Mouse (Mus musculus) C2C12 (cell line): ENCODE data around the gene Vangl2. TPM values are rescaled to one million over a fixed set of nuclear protein-coding genes. Genes with fewer than 3 reads are reported as not detected.
A peak's percentile ranks its signal among the peaks of the same experiment; 100 is the strongest.

Experiments
- H3K27me3 ChIP-seq: one replicate; pipeline ENCODE4 v1.6.1; 2011; ENCODE audit not compliant: control insufficient read depth, insufficient read depth, insufficient read length
- H3K36me3 ChIP-seq: one replicate; pipeline ENCODE4 v1.6.1; 2011; ENCODE audit not compliant: control insufficient read depth, insufficient read depth
- H3K4me3 ChIP-seq: one replicate; pipeline ENCODE4 v1.5.1; 2011; ENCODE audit warnings: mild to moderate bottlenecking, control low read depth; ENCODE audit not compliant: poor library complexity, insufficient read depth, severe bottlenecking
- H3K79me2 ChIP-seq: one replicate; pipeline ENCODE4 v1.6.1; 2011; ENCODE audit not compliant: control insufficient read depth, insufficient read depth
- H3K79me3 ChIP-seq: one replicate; pipeline ENCODE4 v1.6.1; 2011; ENCODE audit warnings: low read depth, control low read depth
- H3ac ChIP-seq: one replicate; pipeline ENCODE3; 2011; ENCODE audit warnings: low read depth; ENCODE audit not compliant: control insufficient read depth, insufficient read length
- CEBPB ChIP-seq: IDR thresholded peaks from one replicate; pipeline ENCODE4 v1.6.1; 2011; ENCODE audit warnings: low read depth, mild to moderate bottlenecking, control low read depth, moderate library complexity
- CTCF ChIP-seq: IDR thresholded peaks from one replicate; pipeline ENCODE4 v1.5.1; 2011; ENCODE audit not compliant: control insufficient read depth, insufficient read depth, insufficient read length
- FOSL1 ChIP-seq: IDR thresholded peaks from one replicate; pipeline ENCODE4 v1.8.0; 2011; ENCODE audit warnings: mild to moderate bottlenecking, low read length; ENCODE audit not compliant: poor library complexity, insufficient read depth, severe bottlenecking
- MAX ChIP-seq: IDR thresholded peaks from one replicate; pipeline ENCODE4 v1.6.1; 2011; ENCODE audit warnings: mild to moderate bottlenecking, control low read depth
- MYOD1 ChIP-seq: IDR thresholded peaks from one replicate; pipeline ENCODE4 v1.6.1; 2011; ENCODE audit warnings: low read depth; ENCODE audit not compliant: control insufficient read depth, insufficient read length
- MYOG ChIP-seq: IDR thresholded peaks from one replicate; pipeline ENCODE4 v1.6.1; 2011; ENCODE audit not compliant: control insufficient read depth, insufficient read length; ENCODE audit errors: extremely low read depth
- USF1 ChIP-seq: IDR thresholded peaks from one replicate; pipeline ENCODE4 v1.6.1; 2011; ENCODE audit warnings: low read depth, mild to moderate bottlenecking, control low read depth, moderate library complexity
- long read RNA-seq, 2 experiments: library from polyadenylated mRNA; unstranded; transcript quantifications; one replicate each; pipeline ENCODE4 v2.0.0; 2019 to 2020
- polyA plus RNA-seq: library from polyadenylated mRNA; unstranded; fragments of >200 nt; fragmentation: generic; extraction: Trizol; gene quantifications from one replicate; pipeline ENCODE4 v1.2.1, GENCODE M21; 2012; ENCODE audit warnings: missing spikeins

The Vangl2 gene
- 5.7 TPM for polyA plus RNA-seq
- long read RNA-seq, experiment 1, full-length matches to known transcripts: 1 of 1 reads
- long read RNA-seq, experiment 1, partial matches to known transcripts: 0 of 1 reads
- long read RNA-seq, experiment 1, other reads (novel, unspliced or antisense): 0 of 1 reads
- long read RNA-seq, experiment 2, full-length matches to known transcripts: 39 of 43 reads
- long read RNA-seq, experiment 2, partial matches to known transcripts: 0 of 43 reads
- long read RNA-seq, experiment 2, other reads (novel, unspliced or antisense): 4 of 43 reads

DNA sequence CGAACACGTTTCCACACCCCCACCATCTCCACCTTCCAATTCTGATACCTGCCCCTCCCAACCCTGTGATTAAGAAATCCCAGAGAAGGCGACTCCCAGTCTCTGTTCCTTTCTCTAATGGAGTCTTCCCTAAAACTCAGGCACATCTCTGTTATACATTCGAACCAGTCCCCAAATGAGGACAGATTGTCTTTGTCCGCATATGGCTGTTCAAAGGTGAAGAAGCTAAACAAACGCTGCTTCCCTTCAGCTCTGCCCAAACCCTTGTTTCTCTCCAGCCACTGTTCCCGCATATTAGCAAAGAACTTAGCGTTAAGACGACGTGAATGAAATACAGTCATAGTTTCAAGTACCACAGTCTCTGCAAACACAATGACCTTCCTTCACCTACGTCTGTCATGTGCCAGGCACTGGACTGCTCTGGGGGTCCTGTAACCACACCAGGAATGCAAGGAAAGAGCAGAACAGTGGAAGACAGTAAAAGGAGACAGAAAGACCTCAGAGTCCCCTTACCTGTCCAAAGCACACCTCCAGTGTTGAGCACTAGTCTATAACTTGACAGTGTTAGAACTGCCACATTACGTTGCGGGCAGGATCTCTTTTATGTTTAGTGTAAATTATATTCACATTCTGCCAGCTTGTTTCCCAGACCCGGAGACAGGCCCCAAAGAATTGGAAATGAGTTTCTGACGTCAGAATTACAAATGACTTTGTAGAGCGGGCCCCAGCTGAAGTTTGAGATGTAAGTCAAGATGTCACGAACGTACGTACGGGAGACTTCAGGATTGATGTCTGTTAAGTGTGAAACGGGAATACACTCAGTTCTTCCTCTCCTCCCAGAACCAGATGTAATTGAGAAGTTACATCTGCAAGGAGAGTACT, at the start of gene Vangl2:
Vangl2 (minus strand) TSS at position 51 of the 882 bp plus-strand sequence.
- no peak for TF ChIP-seq CTCF
- no peak for TF ChIP-seq FOSL1
- TF ChIP-seq USF1: no peak
- TF ChIP-seq MAX: no peak
- TF ChIP-seq CEBPB: no peak
- no peak for TF ChIP-seq MYOG
- no peak for TF ChIP-seq MYOD1
- H3K4me3 ChIP-seq: no peak within 1 kb of the TSS
- H3K79me2 ChIP-seq: no peaks in the 10 kb centered on the region
- H3K36me3 ChIP-seq: no peaks in the 10 kb centered on the region
- no peaks in the 10 kb centered on the region for H3K27me3 ChIP-seq
- H3ac ChIP-seq: peak within 1 kb of the TSS; percentile 68
- H3K79me3 ChIP-seq: no peaks in the 10 kb centered on the region

DNA sequence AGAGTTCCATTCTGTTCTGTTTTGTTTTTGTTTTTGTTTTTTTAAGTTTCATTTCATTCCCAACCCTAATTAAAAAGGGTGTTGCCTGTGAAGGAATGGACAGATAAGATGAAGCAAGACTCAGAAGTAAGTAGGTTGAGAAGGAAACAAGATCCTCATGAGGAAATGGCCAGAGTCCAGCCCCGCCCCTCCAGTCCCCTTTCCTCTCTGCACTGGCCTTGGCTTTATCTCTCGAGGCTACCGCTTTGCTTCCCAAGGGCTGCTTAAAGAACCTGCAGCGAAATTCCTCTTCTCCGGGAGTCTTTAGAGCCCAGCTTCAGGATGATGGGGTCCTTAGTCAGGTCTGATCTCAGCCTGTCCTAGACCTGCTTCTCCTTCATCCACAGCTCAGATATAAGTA, 49.7 kb upstream of the Vangl2 start:
- Histone ChIP-seq H3K27me3 (no peaks in the 10 kb centered on the region), H3ac (no peak overlapping the region), H3K79me2 (peaks cover 41% of the 10 kb centered on the region), H3K4me3 (no peak overlapping the region), H3K79me3 (peaks cover 10% of the 10 kb centered on the region), H3K36me3 (peaks cover 51% of the 10 kb centered on the region)
- TF ChIP-seq CTCF (no peak), MYOD1 (no peak), MAX (no peak), FOSL1 (no peak), USF1 (no peak), CEBPB (no peak), MYOG (no peak)

DNA sequence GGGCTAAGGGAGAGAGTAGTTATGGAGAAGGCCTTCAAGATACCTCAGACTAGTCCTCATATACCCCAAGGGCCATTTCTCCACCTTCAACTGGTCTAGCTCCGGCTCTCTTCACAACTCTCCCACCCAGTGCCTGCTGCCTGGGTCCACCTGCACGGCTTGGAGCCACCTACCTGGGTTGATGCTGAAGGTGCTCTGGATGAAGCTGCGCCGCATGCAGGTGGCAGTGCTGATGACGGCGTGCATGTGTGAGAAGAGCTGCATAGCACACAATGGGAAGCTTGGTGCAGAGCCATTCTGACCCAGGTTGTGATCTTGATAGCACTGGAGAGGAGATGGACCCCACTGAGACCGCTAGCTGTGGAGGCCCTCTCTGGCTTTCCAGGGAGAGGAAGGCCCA, 44.4 kb upstream of the Vangl2 start:
- no peak overlapping the region for H3K4me3 ChIP-seq
- TF ChIP-seq MYOD1 (no peak), CEBPB (no peak), USF1 (no peak), MYOG (no peak), MAX (no peak), CTCF (no peak), FOSL1 (no peak)
- H3K36me3 ChIP-seq: peaks cover 81% of the 10 kb centered on the region
- no peaks in the 10 kb centered on the region for H3K79me2 ChIP-seq
- H3K79me3 ChIP-seq: no peaks in the 10 kb centered on the region
- H3ac ChIP-seq: no peak overlapping the region
- no peaks in the 10 kb centered on the region for H3K27me3 ChIP-seq

DNA sequence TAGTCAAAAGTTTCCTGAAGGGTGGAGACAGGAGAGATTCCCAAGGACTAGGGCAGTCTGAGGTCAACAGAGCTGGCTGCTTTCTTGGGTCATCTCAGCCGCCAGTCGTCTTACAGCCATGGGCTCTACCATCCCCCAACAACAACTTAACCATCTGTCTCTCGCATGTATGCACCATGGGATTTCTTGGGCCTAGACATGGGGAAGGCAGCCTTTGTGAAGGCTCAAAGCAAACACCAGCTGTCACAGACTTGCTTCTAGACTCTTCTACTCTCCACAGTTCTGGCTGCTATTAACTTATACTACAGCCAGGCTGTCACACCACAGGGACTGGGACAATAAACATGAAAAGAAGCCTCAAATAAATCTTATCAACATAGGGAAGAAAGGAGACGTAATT, 43.3 kb upstream of the Vangl2 start:
- Histone ChIP-seq H3K36me3 (peaks cover 82% of the 10 kb centered on the region), H3K79me2 (no peaks in the 10 kb centered on the region), H3K4me3 (no peak overlapping the region), H3ac (no peak overlapping the region), H3K27me3 (no peaks in the 10 kb centered on the region), H3K79me3 (no peaks in the 10 kb centered on the region)
- TF ChIP-seq MYOG (no peak), CEBPB (no peak), USF1 (no peak), FOSL1 (no peak), MYOD1 (no peak), MAX (no peak), CTCF (no peak)

DNA sequence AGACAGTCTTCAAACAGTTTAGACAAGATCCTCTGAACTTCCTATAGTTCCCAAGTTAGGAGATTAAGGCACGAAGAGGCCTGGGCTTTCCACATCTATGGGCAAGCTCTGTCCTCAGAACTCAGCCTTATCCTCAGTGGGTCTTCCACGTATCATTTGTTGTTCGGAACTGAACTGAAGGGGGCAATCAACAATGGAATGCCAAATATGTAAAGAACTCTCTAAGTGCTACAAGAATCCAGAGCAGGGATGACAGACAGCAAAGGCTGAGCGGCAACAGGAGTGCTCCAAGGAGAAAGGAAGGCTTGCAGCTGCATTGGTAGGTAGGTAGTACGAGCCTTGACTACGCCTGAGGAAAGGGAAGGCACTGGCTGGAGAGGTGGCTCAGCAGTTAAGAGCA, 42.0 kb upstream of the Vangl2 start:
- Histone ChIP-seq H3K79me3 (no peaks in the 10 kb centered on the region), H3ac (no peak overlapping the region), H3K79me2 (no peaks in the 10 kb centered on the region), H3K4me3 (no peak overlapping the region), H3K36me3 (peaks cover 80% of the 10 kb centered on the region), H3K27me3 (no peaks in the 10 kb centered on the region)
- no peak for TF ChIP-seq CEBPB
- no peak for TF ChIP-seq MAX
- TF ChIP-seq MYOD1: no peak
- TF ChIP-seq FOSL1: no peak
- TF ChIP-seq USF1: no peak
- TF ChIP-seq CTCF: no peak
- TF ChIP-seq MYOG: no peak
